Mouse (Mus musculus): ENCODE measurements around the gene Myh14. TPM values are rescaled to one million over a fixed set of nuclear protein-coding genes. Genes with fewer than 3 reads are reported as not detected.
"Not testable (repeated sequence)": the region's sequence is repeated elsewhere in the genome, so short reads cannot be mapped to it uniquely, and the experiment has no call there.

The Myh14 gene
- 2.6 and 3.6 TPM in 2 replicates for polyA plus RNA-seq (2014; fragmentation: Nextera tagmentation; extraction: Ambion mirVana)

DNA sequence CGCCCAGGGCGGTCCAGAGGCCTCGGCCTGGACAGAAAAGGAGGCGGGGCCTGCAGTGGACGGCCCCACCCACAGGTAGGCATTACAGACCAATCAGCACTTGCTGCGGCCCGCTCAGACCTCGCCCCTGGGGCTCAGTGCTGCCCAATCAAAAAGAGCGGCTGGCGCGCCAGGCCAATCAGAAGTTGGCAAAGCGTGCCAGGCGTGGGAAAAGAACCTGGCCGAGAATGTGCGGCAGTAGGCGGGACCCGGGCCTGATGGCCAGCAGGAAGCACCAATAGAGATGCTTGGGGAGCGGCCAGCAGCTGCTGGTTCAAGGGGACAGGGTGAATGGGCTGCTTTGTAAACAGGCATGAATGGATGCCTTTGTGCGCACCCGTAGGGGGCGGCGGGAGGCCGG lies at the start of gene Myh14:
Gene Myh14, minus strand, starts transcription at position 41 of the 400 bp plus-strand sequence.
- H3K4me1 ChIP-seq (ENCODE audit: control insufficient read depth, insufficient read depth, low read length), result no peaks in the 10 kb centered on the region
- H3K27me3 ChIP-seq (ENCODE audit: control insufficient read depth, insufficient read depth, low read length), result peaks cover 4% of the 10 kb centered on the region; the same call in 1 of the 2 replicates
- H3K27ac ChIP-seq (ENCODE audit: low read depth, low read length), result no peak within 1 kb of the TSS; the same call in 1 of the 2 replicates
- H3K9ac ChIP-seq (replicated peaks; ENCODE audit: low read depth, low read length), result no peak within 1 kb of the TSS; the same call in 1 of the 2 replicates
- no peaks in the 10 kb centered on the region for H3K9me3 ChIP-seq (ENCODE audit: control insufficient read depth, low read length)
- no peaks in the 10 kb centered on the region for H3K36me3 ChIP-seq (ENCODE audit: control insufficient read depth, insufficient read depth, low read length)
- peak within 1 kb of the TSS; percentile 24 for H3K4me3 ChIP-seq (ENCODE audit: low read depth, low read length)
- peak within 1 kb of the TSS; percentile 41 for H3K4me2 ChIP-seq (ENCODE audit: low read depth, low read length)
- under 1% methylated on average over 22 of the region's 23 CpGs for WGBS
- peak; percentile 97 for ATAC-seq (ENCODE audit: low read depth)

DNA sequence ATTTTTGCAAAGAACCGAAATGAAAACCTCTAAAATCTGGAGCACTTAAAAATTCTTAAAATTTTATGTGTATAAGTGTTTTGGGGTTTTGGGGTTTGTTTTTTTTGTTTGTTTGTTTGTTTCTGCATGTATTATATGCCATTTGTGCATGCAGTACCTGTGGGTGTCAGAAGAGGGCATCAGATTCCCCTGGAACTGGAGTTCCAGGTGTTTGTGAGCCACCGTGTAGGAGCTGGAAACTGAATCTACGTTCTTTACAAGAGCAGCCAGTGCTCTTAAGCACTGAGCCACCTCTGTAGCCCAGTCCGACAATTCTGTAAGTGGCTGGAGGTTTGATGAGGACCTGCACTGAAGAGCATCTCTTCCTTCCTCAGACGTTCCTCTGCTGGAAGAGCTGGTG lies 39.2 kb upstream of the Myh14 start:
- H3K27ac ChIP-seq (ENCODE audit: low read depth, low read length), result no peak overlapping the region
- H3K4me2 ChIP-seq (ENCODE audit: low read depth, low read length), result no peak overlapping the region
- H3K4me1 ChIP-seq (ENCODE audit: control insufficient read depth, insufficient read depth, low read length), result no peaks in the 10 kb centered on the region
- H3K36me3 ChIP-seq (ENCODE audit: control insufficient read depth, insufficient read depth, low read length), result no peaks in the 10 kb centered on the region
- H3K9ac ChIP-seq (replicated peaks; ENCODE audit: low read depth, low read length), result no peak overlapping the region
- no peak overlapping the region for H3K4me3 ChIP-seq (ENCODE audit: low read depth, low read length)
- ATAC-seq (ENCODE audit: low read depth), result no peak
- 87% methylated on average over 5 of the region's 5 CpGs for WGBS
- no peaks in the 10 kb centered on the region for H3K9me3 ChIP-seq (ENCODE audit: control insufficient read depth, low read length)
- no peaks in the 10 kb centered on the region for H3K27me3 ChIP-seq (ENCODE audit: control insufficient read depth, insufficient read depth, low read length)

DNA sequence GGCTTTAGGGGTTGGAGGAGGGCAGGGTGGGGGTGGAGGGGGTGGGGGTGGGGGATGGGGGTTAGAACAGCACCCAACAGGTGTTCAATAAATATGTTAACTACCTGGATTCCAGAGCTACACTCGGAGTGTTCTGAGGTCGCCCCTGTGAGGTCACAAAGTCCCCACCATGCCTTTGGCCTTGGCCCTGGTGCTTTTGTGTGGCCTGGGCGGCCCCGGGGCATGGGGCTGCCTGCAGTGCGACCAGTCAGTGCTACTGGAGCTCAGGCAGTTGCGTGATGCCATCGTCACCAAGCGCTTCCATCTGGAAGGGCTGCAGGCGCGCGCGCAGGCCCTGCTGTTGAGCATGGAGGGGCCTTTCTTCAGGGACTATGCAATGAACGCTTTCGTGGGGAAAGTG lies 37.9 kb upstream of the Myh14 start, which contains the start of gene Izumo2:
Gene Izumo2, plus strand, starts transcription at position 169 of the 400 bp plus-strand sequence.
- H3K27ac ChIP-seq (ENCODE audit: low read depth, low read length), result no peak within 1 kb of the TSS
- no peak for ATAC-seq (ENCODE audit: low read depth)
- no peaks in the 10 kb centered on the region for H3K9me3 ChIP-seq (ENCODE audit: control insufficient read depth, low read length)
- no peak within 1 kb of the TSS for H3K4me2 ChIP-seq (ENCODE audit: low read depth, low read length)
- no peak within 1 kb of the TSS for H3K4me3 ChIP-seq (ENCODE audit: low read depth, low read length)
- no peaks in the 10 kb centered on the region for H3K4me1 ChIP-seq (ENCODE audit: control insufficient read depth, insufficient read depth, low read length)
- H3K27me3 ChIP-seq (ENCODE audit: control insufficient read depth, insufficient read depth, low read length), result no peaks in the 10 kb centered on the region
- H3K9ac ChIP-seq (replicated peaks; ENCODE audit: low read depth, low read length), result no peak within 1 kb of the TSS
- H3K36me3 ChIP-seq (ENCODE audit: control insufficient read depth, insufficient read depth, low read length), result no peaks in the 10 kb centered on the region
- 78% methylated on average over 14 of the region's 14 CpGs for WGBS

DNA sequence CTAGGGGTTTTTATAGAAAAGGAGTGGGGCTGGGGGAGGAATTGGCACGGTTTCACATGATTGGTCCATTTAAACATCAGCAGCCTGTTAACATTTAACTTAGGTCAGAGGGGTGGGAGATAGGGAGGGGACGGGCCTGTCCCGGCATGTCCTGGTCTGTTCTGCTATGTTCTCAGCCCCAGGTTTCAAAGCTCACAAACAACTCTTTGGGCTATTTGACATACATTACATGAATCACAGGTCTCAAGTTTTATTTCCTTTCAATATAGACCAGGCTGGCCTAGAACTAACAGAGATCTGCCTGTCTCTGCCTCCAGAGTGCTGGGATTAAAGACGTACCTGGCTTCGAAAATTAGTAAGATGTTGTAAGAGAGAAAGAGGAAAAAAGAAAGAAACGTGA lies 37.5 kb upstream of the Myh14 start:
- not testable (repeated sequence) for H3K27ac ChIP-seq (ENCODE audit: low read depth, low read length); H3K9me3 ChIP-seq (ENCODE audit: control insufficient read depth, low read length); H3K4me2 ChIP-seq (ENCODE audit: low read depth, low read length); H3K36me3 ChIP-seq (ENCODE audit: control insufficient read depth, insufficient read depth, low read length); H3K27me3 ChIP-seq (ENCODE audit: control insufficient read depth, insufficient read depth, low read length); ATAC-seq (ENCODE audit: low read depth); H3K9ac ChIP-seq (replicated peaks; ENCODE audit: low read depth, low read length); H3K4me1 ChIP-seq (ENCODE audit: control insufficient read depth, insufficient read depth, low read length); H3K4me3 ChIP-seq (ENCODE audit: low read depth, low read length)
- 88% methylated on average over 6 of the region's 6 CpGs for WGBS

DNA sequence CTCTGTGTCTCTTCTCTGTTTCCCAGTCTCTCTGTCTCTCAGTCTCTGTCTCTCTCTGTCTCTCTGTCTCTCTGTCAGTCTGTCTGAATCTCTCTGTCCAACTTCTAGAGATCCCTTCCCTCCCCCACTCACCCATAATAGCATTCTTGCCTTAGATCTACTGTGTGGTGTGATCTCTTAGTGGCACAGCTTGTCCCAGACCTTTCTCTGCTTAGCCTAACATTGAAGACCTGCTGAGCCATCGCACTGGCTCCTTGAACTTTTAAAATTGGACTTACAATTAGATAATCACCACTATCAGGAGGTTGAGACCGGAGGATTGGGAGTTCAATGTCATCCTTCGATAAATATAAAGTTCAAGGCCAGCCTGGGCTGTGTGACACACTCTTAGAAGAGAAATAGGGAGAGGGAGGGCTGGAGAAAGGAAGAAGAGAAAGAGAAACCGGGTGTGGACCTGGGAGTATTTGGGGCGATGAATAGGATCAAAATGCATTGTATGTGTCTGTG lies 36.6 kb upstream of the Myh14 start:
- no peak for ATAC-seq (ENCODE audit: low read depth)
- H3K4me3 ChIP-seq (ENCODE audit: low read depth, low read length), result no peak overlapping the region
- no peak overlapping the region for H3K27ac ChIP-seq (ENCODE audit: low read depth, low read length)
- H3K4me1 ChIP-seq (ENCODE audit: control insufficient read depth, insufficient read depth, low read length), result no peaks in the 10 kb centered on the region
- no peaks in the 10 kb centered on the region for H3K27me3 ChIP-seq (ENCODE audit: control insufficient read depth, insufficient read depth, low read length)
- no peaks in the 10 kb centered on the region for H3K9me3 ChIP-seq (ENCODE audit: control insufficient read depth, low read length)
- no peaks in the 10 kb centered on the region for H3K36me3 ChIP-seq (ENCODE audit: control insufficient read depth, insufficient read depth, low read length)
- 90% methylated on average over 5 of the region's 5 CpGs for WGBS
- no peak overlapping the region for H3K4me2 ChIP-seq (ENCODE audit: low read depth, low read length)
- no peak overlapping the region for H3K9ac ChIP-seq (replicated peaks; ENCODE audit: low read depth, low read length)

DNA sequence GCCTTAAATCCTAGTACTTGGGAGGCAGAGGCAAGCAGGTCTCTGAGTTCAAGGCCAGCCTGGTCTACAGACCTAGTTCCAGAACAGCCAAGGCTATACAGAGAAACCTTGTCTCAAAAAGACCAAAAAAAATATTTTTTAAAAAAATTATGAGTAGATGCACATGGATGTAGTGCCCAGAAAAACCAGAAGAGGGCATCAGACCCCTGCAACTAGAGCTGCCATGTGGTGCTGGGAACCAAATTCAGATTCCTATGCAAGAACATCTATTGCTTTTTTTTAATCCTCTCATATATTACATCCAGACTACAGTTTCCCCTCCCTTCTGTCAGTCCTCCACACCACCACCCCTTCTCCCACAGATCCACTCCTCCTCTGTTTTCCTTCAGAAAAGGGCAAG lies 35.7 kb upstream of the Myh14 start:
- Histone ChIP-seq H3K9ac (replicated peaks; ENCODE audit: low read depth, low read length) (no peak overlapping the region), H3K4me3 (ENCODE audit: low read depth, low read length) (no peak overlapping the region), H3K9me3 (ENCODE audit: control insufficient read depth, low read length) (no peaks in the 10 kb centered on the region), H3K27ac (ENCODE audit: low read depth, low read length) (no peak overlapping the region), H3K36me3 (ENCODE audit: control insufficient read depth, insufficient read depth, low read length) (no peaks in the 10 kb centered on the region), H3K4me2 (ENCODE audit: low read depth, low read length) (no peak overlapping the region), H3K4me1 (ENCODE audit: control insufficient read depth, insufficient read depth, low read length) (no peaks in the 10 kb centered on the region), H3K27me3 (ENCODE audit: control insufficient read depth, insufficient read depth, low read length) (no peaks in the 10 kb centered on the region)
- ATAC-seq (ENCODE audit: low read depth), result no peak

DNA sequence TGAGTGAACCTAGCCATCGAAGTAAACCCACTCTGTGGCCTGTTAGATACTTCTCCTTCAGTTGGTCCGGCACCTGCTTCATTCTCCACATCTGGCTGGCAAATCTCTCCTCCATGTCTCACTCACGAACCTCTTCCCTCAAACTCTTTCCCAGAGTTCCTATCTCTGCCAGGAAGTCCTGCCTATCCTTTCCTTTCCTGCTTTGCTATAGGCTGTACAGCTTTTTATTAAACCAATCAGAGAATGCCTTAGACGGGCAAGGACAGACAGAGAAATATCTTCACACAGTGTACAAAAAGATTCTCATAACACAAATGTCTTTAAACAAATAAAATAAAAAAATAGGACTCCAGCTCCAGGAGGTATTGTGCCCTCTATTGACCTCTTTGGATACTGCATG lies 34.4 kb upstream of the Myh14 start:
- no peaks in the 10 kb centered on the region for H3K9me3 ChIP-seq (ENCODE audit: control insufficient read depth, low read length)
- 90% methylated on average over 4 of the region's 4 CpGs for WGBS
- no peaks in the 10 kb centered on the region for H3K36me3 ChIP-seq (ENCODE audit: control insufficient read depth, insufficient read depth, low read length)
- no peak overlapping the region for H3K9ac ChIP-seq (replicated peaks; ENCODE audit: low read depth, low read length)
- ATAC-seq (ENCODE audit: low read depth), result no peak
- no peak overlapping the region for H3K4me2 ChIP-seq (ENCODE audit: low read depth, low read length)
- no peaks in the 10 kb centered on the region for H3K27me3 ChIP-seq (ENCODE audit: control insufficient read depth, insufficient read depth, low read length)
- H3K4me1 ChIP-seq (ENCODE audit: control insufficient read depth, insufficient read depth, low read length), result no peaks in the 10 kb centered on the region
- no peak overlapping the region for H3K27ac ChIP-seq (ENCODE audit: low read depth, low read length)
- H3K4me3 ChIP-seq (ENCODE audit: low read depth, low read length), result no peak overlapping the region

DNA sequence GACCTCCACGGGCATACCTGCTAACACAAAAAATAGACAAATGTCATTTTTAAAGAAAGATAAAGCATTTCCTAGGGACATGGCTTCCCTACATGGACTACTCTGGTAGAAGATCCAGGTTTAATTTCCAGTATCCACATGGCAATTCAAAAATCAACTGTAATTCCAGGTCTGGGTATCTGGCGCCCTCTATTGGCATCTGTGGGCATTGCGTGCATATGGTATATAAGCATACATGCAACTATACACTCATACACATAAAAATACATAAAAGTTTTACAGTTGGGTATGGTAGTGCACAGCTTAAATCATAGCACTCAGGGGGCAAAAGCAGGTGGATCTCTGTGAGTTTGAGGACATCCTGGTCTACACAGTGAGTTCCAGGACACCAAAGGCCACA lies 33.7 kb upstream of the Myh14 start:
- Histone ChIP-seq H3K36me3 (ENCODE audit: control insufficient read depth, insufficient read depth, low read length) (no peaks in the 10 kb centered on the region), H3K4me2 (ENCODE audit: low read depth, low read length) (no peak overlapping the region), H3K27ac (ENCODE audit: low read depth, low read length) (no peak overlapping the region), H3K27me3 (ENCODE audit: control insufficient read depth, insufficient read depth, low read length) (no peaks in the 10 kb centered on the region), H3K4me1 (ENCODE audit: control insufficient read depth, insufficient read depth, low read length) (no peaks in the 10 kb centered on the region), H3K4me3 (ENCODE audit: low read depth, low read length) (no peak overlapping the region), H3K9me3 (ENCODE audit: control insufficient read depth, low read length) (no peaks in the 10 kb centered on the region), H3K9ac (replicated peaks; ENCODE audit: low read depth, low read length) (no peak overlapping the region)
- WGBS, result 58% methylated on average over 3 of the region's 3 CpGs
- no peak for ATAC-seq (ENCODE audit: low read depth)

DNA sequence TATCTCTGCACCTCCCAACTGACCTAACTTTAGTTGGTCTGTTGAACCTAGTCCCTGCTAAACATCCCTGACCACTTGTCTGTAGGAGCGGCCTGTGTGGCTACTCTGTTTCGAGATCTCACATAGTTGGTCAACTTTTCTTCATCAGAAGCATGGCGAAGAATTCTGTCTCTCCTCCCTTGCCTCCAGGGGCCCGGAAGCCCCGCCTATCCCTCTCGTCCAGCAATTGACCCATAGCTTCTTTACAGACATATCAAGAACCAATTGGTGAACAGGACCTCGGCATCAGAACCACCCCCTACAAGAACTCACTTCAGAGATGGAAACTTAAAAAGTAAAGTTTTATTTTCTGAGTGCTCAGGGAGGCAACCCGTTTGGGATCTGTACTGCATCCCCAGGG lies 32.3 kb upstream of the Myh14 start:
- Histone ChIP-seq H3K27ac (ENCODE audit: low read depth, low read length) (no peak overlapping the region), H3K4me2 (ENCODE audit: low read depth, low read length) (no peak overlapping the region), H3K9me3 (ENCODE audit: control insufficient read depth, low read length) (no peaks in the 10 kb centered on the region), H3K4me3 (ENCODE audit: low read depth, low read length) (no peak overlapping the region), H3K4me1 (ENCODE audit: control insufficient read depth, insufficient read depth, low read length) (no peaks in the 10 kb centered on the region), H3K27me3 (ENCODE audit: control insufficient read depth, insufficient read depth, low read length) (no peaks in the 10 kb centered on the region), H3K36me3 (ENCODE audit: control insufficient read depth, insufficient read depth, low read length) (no peaks in the 10 kb centered on the region), H3K9ac (replicated peaks; ENCODE audit: low read depth, low read length) (no peak overlapping the region)
- WGBS, result 87% methylated on average over 8 of the region's 8 CpGs
- no peak for ATAC-seq (ENCODE audit: low read depth)

All from neural tube, embryonic 14.5 days (tissue).